In the genomic region with DNA sequence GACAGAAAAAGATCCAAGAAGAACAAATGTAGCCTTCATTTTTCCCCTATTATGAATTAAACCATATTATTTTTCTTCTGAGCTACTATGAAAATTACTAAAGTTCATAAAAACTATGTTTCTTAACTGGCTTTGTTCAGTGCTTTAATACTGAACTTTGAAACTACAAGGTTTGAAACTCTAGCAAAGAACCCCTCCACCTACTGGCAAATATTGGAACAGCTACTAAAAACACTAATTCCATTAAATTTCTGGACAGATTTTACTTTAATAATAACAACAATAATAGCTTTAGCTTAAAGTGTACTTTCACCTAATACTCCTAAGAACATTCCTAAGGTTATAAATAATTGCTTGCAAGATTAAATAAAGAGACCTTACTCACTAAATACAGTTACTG, we compare ENCODE assay signal across 1 mouse cellular context.
TF ChIP-seq lines count a peak whose summit lies in the region.

No protein-coding gene starts in this region.

TF ChIP-seq in CH12.LX, 34 proteins besides CTCF, POLR2A, EP300 and RAD21:
- no peak for TF ChIP-seq NELFE (IDR thresholded peaks at IDR 0.05; ENCODE audit: low read depth, low read length)
- TF ChIP-seq SMC3 (IDR thresholded peaks at IDR 0.05; ENCODE audit: low read depth, low read length): peak; percentile 28
TF ChIP-seq in CH12.LX: peak in this region for 1.
